Mouse (Mus musculus) hindbrain, postnatal 0 days (tissue): ENCODE data around the gene Ccnt1. TPM values are rescaled to one million over a fixed set of nuclear protein-coding genes. Genes with fewer than 3 reads are reported as not detected.

Source experiments
- ATAC-seq: fragments of 200-750 bp; cut with Nextera tagmentation; 2 replicates; pipeline ENCODE4 v1.8.0; 2017; ENCODE audit warnings: mild to moderate bottlenecking, moderate TSS enrichment, moderate library complexity
- DNase-seq: peaks from one replicate; pipeline ENCODE4 v3.0.0-alpha.2; 2015; ENCODE audit warnings: low spot score
- H3K27ac ChIP-seq: fragments of 300-500 bp; sonication (generic); 2 replicates; pipeline ENCODE4 v1.5.1; 2014; ENCODE audit warnings: mild to moderate bottlenecking
- H3K27me3 ChIP-seq: fragments of 300-500 bp; sonication (generic); 2 replicates; pipeline ENCODE4 v1.6.1; 2014; ENCODE audit warnings: low read length, mixed read lengths; ENCODE audit not compliant: insufficient read depth
- H3K36me3 ChIP-seq: fragments of 300-500 bp; sonication (generic); 2 replicates; pipeline ENCODE4 v1.6.1; 2014; ENCODE audit warnings: low read length, mixed read lengths; ENCODE audit not compliant: insufficient read depth
- H3K4me1 ChIP-seq: fragments of 300-500 bp; sonication (generic); 2 replicates; pipeline ENCODE4 v1.6.1; 2014; ENCODE audit warnings: antibody characterized with exemption, low read length, mixed read lengths; ENCODE audit not compliant: insufficient read depth
- H3K4me2 ChIP-seq: fragments of 300-500 bp; sonication (generic); 2 replicates; pipeline ENCODE4 v1.6.1; 2014; ENCODE audit warnings: low read depth, mild to moderate bottlenecking, low read length, moderate library complexity, mixed read lengths
- H3K4me3 ChIP-seq: fragments of 300-500 bp; sonication (generic); 2 replicates; pipeline ENCODE4 v1.5.1; 2014; ENCODE audit warnings: low read length
- H3K9ac ChIP-seq: fragments of 300-500 bp; sonication (generic); replicated peaks from 2 replicates; pipeline ENCODE4 v1.6.1; 2014; ENCODE audit warnings: mild to moderate bottlenecking, low read length, moderate library complexity, mixed read lengths
- H3K9me3 ChIP-seq: fragments of 300-500 bp; sonication (generic); 2 replicates; pipeline ENCODE4 v1.6.1; 2016; ENCODE audit warnings: low read length, mixed read lengths
- CTCF ChIP-seq: IDR thresholded peaks from 2 replicates; pipeline ENCODE4 v1.5.1; 2016; ENCODE audit warnings: antibody characterized with exemption, control low read depth, low read depth
- WGBS: fragments of 180-500 bp; shearing (Covaris S2); extraction: QIAGEN DNeasy Blood & Tissue Kit; methylation state at CpG from one replicate; pipeline ENCODE4 v1.1.7; 2014; 5-methylcytosine and 5-hydroxymethylcytosine counted together
- polyA plus RNA-seq: library from polyadenylated mRNA; unstranded; fragments of >200 nt; fragmentation: Nextera tagmentation; extraction: Ambion mirVana; gene quantifications from 2 replicates; pipeline ENCODE4 v1.2.1, GENCODE M21; 2015
- total RNA-seq: library from RNA; depleted of rRNA; stranded (reverse); fragments of >200 nt; gene quantifications from 2 replicates; pipeline ENCODE4 v1.2.3, GENCODE M21; 2014

Ccnt1 gene
- total and polyA plus RNA-seq, 2 experiments from 2014 or later, result 42.4 to 42.7 TPM

GRCm38 (mm10) chr15:98511386-98511928 is 59.3 kb downstream of the Ccnt1 start:
- WGBS, result 40% methylated on average over 13 of the region's 13 CpGs
- no peak for TF ChIP-seq CTCF
- ATAC-seq (no peak), DNase-seq (no peak)
- Histone ChIP-seq H3K9me3 (no peaks in the 10 kb centered on the region), H3K4me2 (peak overlapping the region; percentile 56), H3K36me3 (no peaks in the 10 kb centered on the region), H3K4me1 (no peaks in the 10 kb centered on the region), H3K27ac (no peak overlapping the region), H3K4me3 (no peak overlapping the region), H3K27me3 (no peaks in the 10 kb centered on the region), H3K9ac (no peak overlapping the region)

DNA sequence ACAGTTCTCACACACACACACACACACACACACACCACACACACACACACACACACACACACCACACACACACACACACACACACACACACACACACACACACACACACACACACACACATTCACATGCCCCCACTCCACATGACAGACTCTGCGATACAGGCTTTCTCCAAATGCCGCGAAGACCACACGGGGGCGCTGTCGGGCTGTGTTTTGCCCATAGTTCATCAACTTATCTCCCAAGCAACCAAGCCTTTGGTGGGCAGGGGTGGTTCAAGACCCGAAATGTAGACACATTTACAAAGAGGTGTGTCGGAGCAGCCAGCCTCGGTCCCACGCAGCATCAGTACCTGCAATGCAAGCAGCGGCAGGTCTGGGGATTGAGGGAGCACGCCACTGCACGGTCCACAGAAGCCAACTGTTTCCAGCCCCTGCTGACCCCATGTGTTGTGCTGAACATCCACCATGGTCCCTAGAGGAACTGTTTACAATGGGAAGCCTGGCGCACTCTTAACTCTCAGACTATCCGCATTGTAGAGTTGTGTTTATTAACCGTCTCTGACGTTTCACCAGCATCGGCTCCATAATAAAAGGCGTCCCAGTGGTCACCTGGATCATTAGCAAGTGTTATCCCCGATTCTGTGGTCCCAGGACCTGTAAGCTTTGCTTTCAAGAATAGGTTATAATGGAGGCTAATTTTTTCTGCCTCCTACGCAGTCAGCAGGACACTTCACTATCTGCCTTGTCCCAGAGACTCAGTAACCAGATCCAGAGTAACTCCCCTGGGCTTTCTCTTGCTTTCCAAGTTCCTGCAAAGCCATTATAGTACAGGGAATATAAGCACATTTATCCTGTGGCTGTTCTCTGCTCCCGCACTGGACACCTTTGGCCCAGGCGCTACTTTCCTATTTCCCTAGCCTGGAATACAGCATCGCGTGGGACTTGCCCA is 60.0 kb downstream of the Ccnt1 start:
- peak; percentile 72 for ATAC-seq
- H3K4me3 ChIP-seq, result peak overlapping the region; percentile 18; the same call in 1 of the 2 replicates
- no peaks in the 10 kb centered on the region for H3K9me3 ChIP-seq

GRCm38 (mm10) chr15:98509387-98509786 is 61.3 kb downstream of the Ccnt1 start:
- no peak for ATAC-seq
- no peak overlapping the region for H3K27ac ChIP-seq
- no peaks in the 10 kb centered on the region for H3K9me3 ChIP-seq
- peak; percentile 7; the same call in 1 of the 2 replicates for TF ChIP-seq CTCF
- 51% methylated on average over 2 of the region's 2 CpGs for WGBS
- no peak overlapping the region for H3K9ac ChIP-seq
- no peak overlapping the region for H3K4me3 ChIP-seq
- no peaks in the 10 kb centered on the region for H3K27me3 ChIP-seq
- H3K4me1 ChIP-seq, result no peaks in the 10 kb centered on the region
- no peaks in the 10 kb centered on the region for H3K36me3 ChIP-seq
- no peak overlapping the region for H3K4me2 ChIP-seq
- DNase-seq, result no peak

More for the DNA sequence above, 60.0 kb downstream of the Ccnt1 start:
- Histone ChIP-seq H3K27me3 (no peaks in the 10 kb centered on the region), H3K4me1 (no peaks in the 10 kb centered on the region), H3K4me2 (peak overlapping the region; percentile 56), H3K36me3 (no peaks in the 10 kb centered on the region), H3K27ac (no peak overlapping the region), H3K9ac (no peak overlapping the region)
- peak; percentile 88 for DNase-seq
- 27% methylated on average over 25 of the region's 25 CpGs for WGBS
- peak; percentile 87 for TF ChIP-seq CTCF

DNA sequence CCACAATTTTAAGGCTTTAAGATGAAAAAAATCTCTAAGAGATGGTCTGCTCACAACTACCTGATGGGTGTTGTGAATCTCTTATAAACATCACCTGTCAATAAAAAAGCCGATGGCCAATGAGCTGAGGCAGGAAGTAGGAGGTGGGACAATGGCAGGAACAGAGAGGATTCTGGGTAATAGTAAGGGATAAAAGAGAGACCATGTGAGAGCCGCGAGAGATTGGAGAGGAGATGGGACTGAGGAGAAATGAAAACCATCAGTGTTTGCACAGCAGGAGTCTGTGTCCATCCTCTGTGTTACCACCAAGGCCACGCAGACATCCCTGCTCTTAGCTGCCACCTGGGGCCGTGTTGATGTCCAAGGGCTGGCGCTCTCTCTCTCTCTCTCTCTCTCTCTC is 63.4 kb downstream of the Ccnt1 start:
- Histone ChIP-seq H3K9ac (no peak overlapping the region), H3K4me3 (no peak overlapping the region), H3K9me3 (no peaks in the 10 kb centered on the region), H3K27me3 (no peaks in the 10 kb centered on the region), H3K4me1 (no peaks in the 10 kb centered on the region), H3K27ac (no peak overlapping the region), H3K36me3 (no peaks in the 10 kb centered on the region), H3K4me2 (no peak overlapping the region)
- ATAC-seq (no peak), DNase-seq (no peak)
- TF ChIP-seq CTCF, result no peak
- WGBS, result 93% methylated on average over 4 of the region's 6 CpGs

GRCm38 (mm10) chr15:98506253-98506957 is 64.3 kb downstream of the Ccnt1 start:
- Histone ChIP-seq H3K9ac (no peak overlapping the region), H3K27me3 (no peaks in the 10 kb centered on the region), H3K27ac (no peak overlapping the region), H3K4me1 (no peaks in the 10 kb centered on the region), H3K9me3 (no peaks in the 10 kb centered on the region), H3K4me3 (no peak overlapping the region), H3K4me2 (no peak overlapping the region), H3K36me3 (no peaks in the 10 kb centered on the region)
- ATAC-seq (no peak), DNase-seq (no peak)
- TF ChIP-seq CTCF, result no peak
- 83% methylated on average over 9 of the region's 9 CpGs for WGBS

- no peaks in the 10 kb centered on the region for H3K36me3 ChIP-seq
- TF ChIP-seq CTCF, result peak; percentile 81
- DNase-seq (peak; percentile 82), ATAC-seq (peak; percentile 10; the same call in 1 of the 2 replicates)
- H3K9me3 ChIP-seq, result no peaks in the 10 kb centered on the region
- H3K27ac ChIP-seq, result no peak overlapping the region
- no peaks in the 10 kb centered on the region for H3K4me1 ChIP-seq
- no peak overlapping the region for H3K4me3 ChIP-seq
- H3K27me3 ChIP-seq, result no peaks in the 10 kb centered on the region
- H3K9ac ChIP-seq, result no peak overlapping the region
- 13% methylated on average over 18 of the region's 18 CpGs for WGBS
- H3K4me2 ChIP-seq, result 0 out of 2 replicates have a peak overlapping the region, but pooled peaks have one; percentile 7
These were observed 66.2 kb downstream of the Ccnt1 start for GRCm38 (mm10) chr15:98504514-98504913.
